Mouse (Mus musculus) CH12.LX (cell line): ENCODE data around the gene Sema3a. TPM values are rescaled to one million over a fixed set of nuclear protein-coding genes. Genes with fewer than 3 reads are reported as not detected.

Source experiments
- DNase-seq: peaks from one replicate; pipeline ENCODE4 v3.0.0-alpha.2; 2013; ENCODE audit errors: extremely low read depth
- H3K27ac ChIP-seq: 2 replicates; pipeline ENCODE4 v1.5.1; 2012; ENCODE audit warnings: low read depth, mild to moderate bottlenecking, control low read depth, moderate library complexity; ENCODE audit not compliant: insufficient read depth
- H3K27me3 ChIP-seq: replicated peaks from 2 replicates; pipeline ENCODE3; 2012; ENCODE audit warnings: inconsistent platforms
- H3K36me3 ChIP-seq, 2 experiments: replicated peaks in 1 of 2; 2 replicates each; pipeline versions ENCODE3 to v1.6.1; 2012; ENCODE audit warnings: inconsistent platforms in 1 of 2, low read length in 1 of 2, mild to moderate bottlenecking in 1 of 2, mixed read lengths in 1 of 2, moderate library complexity in 1 of 2; ENCODE audit not compliant: control insufficient read depth in 1 of 2, insufficient read depth in 1 of 2
- H3K4me1 ChIP-seq, 2 experiments: 2 replicates each; pipeline ENCODE4 v1.6.1; 2012; ENCODE audit warnings: inconsistent platforms in 1 of 2, moderate library complexity in 1 of 2; ENCODE audit not compliant: insufficient read depth in 2 of 2, control insufficient read depth in 1 of 2
- H3K4me2 ChIP-seq: 2 replicates; pipeline ENCODE4 v1.6.1; 2012; ENCODE audit warnings: low read depth, mild to moderate bottlenecking, control low read depth; ENCODE audit not compliant: poor library complexity, insufficient read depth, severe bottlenecking
- H3K4me3 ChIP-seq, 3 experiments: fragments of 150-350 bp in 1 of 3; sonication (generic) in 1 of 3; replicated peaks in 1 of 3; 2 replicates each; pipeline versions ENCODE3 to v1.5.1; 2011 to 2012; ENCODE audit warnings: low read depth in 2 of 3, low read length in 2 of 3, mild to moderate bottlenecking in 2 of 3, moderate library complexity in 2 of 3, control low read depth in 1 of 3, improper control_type of control experiment in 1 of 3, inconsistent platforms in 1 of 3, mixed read lengths in 1 of 3; ENCODE audit not compliant: poor library complexity in 1 of 3
- H3K79me2 ChIP-seq: replicated peaks from 2 replicates; pipeline ENCODE4 v1.6.1; 2012; ENCODE audit warnings: mild to moderate bottlenecking, moderate library complexity; ENCODE audit not compliant: control insufficient read depth, poor library complexity, insufficient read depth, severe bottlenecking; ENCODE audit errors: extremely low read depth
- H3K9ac ChIP-seq: 2 replicates; pipeline ENCODE4 v1.6.1; 2012; ENCODE audit warnings: low read depth, mild to moderate bottlenecking, control low read depth, moderate library complexity; ENCODE audit not compliant: insufficient read depth
- H3K9me3 ChIP-seq: replicated peaks from 2 replicates; pipeline ENCODE3; 2012; ENCODE audit warnings: low read length, inconsistent platforms, mixed read lengths
- BHLHE40 ChIP-seq: IDR thresholded peaks from 2 replicates; pipeline ENCODE4 v1.6.1; 2011; ENCODE audit warnings: mild to moderate bottlenecking, low read depth, low read length, improper control_type of control experiment
- CHD2 ChIP-seq: IDR thresholded peaks from 2 replicates; pipeline ENCODE4 v1.6.1; 2011; ENCODE audit warnings: low read length, improper control_type of control experiment
- CTCF ChIP-seq, 2 experiments: IDR thresholded peaks in 1 of 2; conservative IDR thresholded peaks in 1 of 2; 2 replicates each; pipeline ENCODE4 v1.5.1; 2011 to 2012; ENCODE audit warnings: low read depth in 2 of 2, low read length in 2 of 2, improper control_type of control experiment in 1 of 2, inconsistent platforms in 1 of 2, mild to moderate bottlenecking in 1 of 2, moderate library complexity in 1 of 2
- E2F4 ChIP-seq: IDR thresholded peaks from 2 replicates; pipeline ENCODE4 v1.6.1; 2011; ENCODE audit warnings: low read depth, low read length, improper control_type of control experiment; ENCODE audit not compliant: insufficient replicate concordance
- EP300 ChIP-seq: IDR thresholded peaks from 2 replicates; pipeline ENCODE4 v1.6.1; 2011; ENCODE audit warnings: low read length, improper control_type of control experiment
- ETS1 ChIP-seq: conservative IDR thresholded peaks from 2 replicates; pipeline ENCODE4 v1.6.1; 2012; ENCODE audit warnings: low read depth, mild to moderate bottlenecking, inconsistent platforms, low read length, improper control_type of control experiment, moderate library complexity
- GABPA ChIP-seq: IDR thresholded peaks from 2 replicates; pipeline ENCODE4 v1.6.1; 2012; ENCODE audit warnings: low read depth, low read length, improper control_type of control experiment, inconsistent platforms; ENCODE audit not compliant: insufficient replicate concordance
- HCFC1 ChIP-seq: IDR thresholded peaks from 2 replicates; pipeline ENCODE4 v1.6.1; 2012; ENCODE audit warnings: low read depth, mild to moderate bottlenecking, inconsistent platforms, low read length, improper control_type of control experiment
- JUN ChIP-seq: IDR thresholded peaks from 2 replicates; pipeline ENCODE4 v1.6.1; 2011; ENCODE audit warnings: low read depth, mild to moderate bottlenecking, low read length, improper control_type of control experiment, moderate library complexity; ENCODE audit not compliant: insufficient read depth
- MAFK ChIP-seq: IDR thresholded peaks from 2 replicates; pipeline ENCODE4 v1.6.1; 2011; ENCODE audit warnings: low read length, improper control_type of control experiment; ENCODE audit not compliant: insufficient replicate concordance
- MAZ ChIP-seq: IDR thresholded peaks from 2 replicates; pipeline ENCODE4 v1.6.1; 2012; ENCODE audit warnings: low read depth, mild to moderate bottlenecking, inconsistent platforms, low read length, improper control_type of control experiment, moderate library complexity
- MXI1 ChIP-seq: IDR thresholded peaks from 2 replicates; pipeline ENCODE4 v1.6.1; 2011; ENCODE audit warnings: mild to moderate bottlenecking, low read depth, low read length, improper control_type of control experiment
- PAX5 ChIP-seq: IDR thresholded peaks from 2 replicates; pipeline ENCODE4 v1.6.1; 2012; ENCODE audit warnings: low read length, inconsistent platforms, mixed read lengths
- POLR2AphosphoS2 ChIP-seq: IDR thresholded peaks from 2 replicates; pipeline ENCODE4 v1.6.1; 2011; ENCODE audit warnings: low read depth, low read length, improper control_type of control experiment
- SIN3A ChIP-seq: IDR thresholded peaks from 2 replicates; pipeline ENCODE4 v1.6.1; 2012; ENCODE audit warnings: low read length, improper control_type of control experiment, inconsistent platforms
- SMC3 ChIP-seq: IDR thresholded peaks from 2 replicates; pipeline ENCODE4 v1.6.1; 2011; ENCODE audit warnings: low read depth, low read length, improper control_type of control experiment
- TBP ChIP-seq: conservative IDR thresholded peaks from 2 replicates; pipeline ENCODE4 v1.6.1; 2011; ENCODE audit warnings: low read depth, low read length, improper control_type of control experiment
- TCF12 ChIP-seq: IDR thresholded peaks from 2 replicates; pipeline ENCODE4 v1.6.1; 2014; ENCODE audit warnings: low read depth, mild to moderate bottlenecking, inconsistent platforms, low read length, improper control_type of control experiment
- ZC3H11A ChIP-seq: IDR thresholded peaks from 2 replicates; pipeline ENCODE4 v1.6.1; 2012; ENCODE audit warnings: low read depth, mild to moderate bottlenecking, inconsistent platforms, low read length, improper control_type of control experiment
- ZKSCAN1 ChIP-seq: IDR thresholded peaks from 2 replicates; pipeline ENCODE4 v1.6.1; 2012; ENCODE audit warnings: low read depth, inconsistent platforms, low read length, improper control_type of control experiment, borderline replicate concordance
- ZNF384 ChIP-seq: IDR thresholded peaks from 2 replicates; pipeline ENCODE4 v1.6.1; 2012; ENCODE audit warnings: low read depth, low read length, improper control_type of control experiment, inconsistent platforms
- dilution Hi-C: fragments of 300-500 bp; cut with MboI; formaldehyde crosslinking; loops from 2 replicates; pipeline ENCODE4 v1.14.3; 2020; ENCODE audit warnings: low sequenced_read_pairs; ENCODE audit not compliant: extremely low pct_unique_long_range_greater_than_20kb, extremely low pct_ligation_motif_present
- in situ Hi-C: fragments of 300-500 bp; cut with MboI; formaldehyde crosslinking; loops from 3 replicates; pipeline ENCODE4 v1.14.3; 2019; ENCODE audit warnings: low sequenced_read_pairs, low pct_ligation_motif_present, low pct_unique_long_range_greater_than_20kb, mixed read lengths
- polyA plus RNA-seq: library from polyadenylated mRNA; unstranded; fragments of >175 nt; gene quantifications from 2 replicates; pipeline ENCODE4 v1.2.1, GENCODE M21; 2012; ENCODE audit warnings: low read depth; ENCODE audit not compliant: insufficient read length
- total RNA-seq, 2 experiments: library from RNA; depleted of rRNA; stranded (reverse); fragments of 300-350 nt in 1 of 2; fragments of >200 nt in 1 of 2; gene quantifications; 2 replicates each; pipeline ENCODE4 v1.2.3; 2012 to 2014

Gene Sema3a
- total and polyA plus RNA-seq, 3 experiments, result not detected

GRCm38 (mm10) chr5:13573867-13574266 lies 448.7 kb downstream of the Sema3a start (continued):
- TF ChIP-seq SMC3 (no peak), EP300 (peak; percentile 93), ZC3H11A (no peak), PAX5 (no peak), ZKSCAN1 (no peak), ZNF384 (no peak), BHLHE40 (peak; percentile 39; the same call in 1 of the 2 replicates), CHD2 (no peak), SIN3A (no peak), JUN (peak; percentile 80), MAZ (no peak), MAFK (no peak; the same call in 1 of the 2 replicates), GABPA (no peak), ETS1 (peak; percentile 85), TBP (no peak), CTCF (conservative IDR thresholded peaks at IDR 0.05 in 1 of 2, IDR thresholded peaks at IDR 0.05 in 1 of 2; ENCODE audit: low read depth in 2 of 2, low read length in 2 of 2) (no peak)

- in situ Hi-C loops, result no loop called here
- H3K27me3 ChIP-seq, result no peaks in the 10 kb centered on the region
- no peaks in the 10 kb centered on the region for H3K79me2 ChIP-seq
- H3K27ac ChIP-seq, result no peak overlapping the region
- TF ChIP-seq TCF12 (no peak), POLR2AphosphoS2 (no peak), CTCF (conservative IDR thresholded peaks at IDR 0.05 in 1 of 2, IDR thresholded peaks at IDR 0.05 in 1 of 2; ENCODE audit: low read depth in 2 of 2, low read length in 2 of 2) (no peak), HCFC1 (no peak), MXI1 (no peak), SMC3 (no peak), CHD2 (no peak), ZKSCAN1 (no peak), E2F4 (no peak)
- no peak for DNase-seq
- dilution Hi-C loops, result no loop called here
- peaks cover 16% of the 10 kb centered on the region for H3K9me3 ChIP-seq
- no peaks in the 10 kb centered on the region for H3K4me1 ChIP-seq
- H3K4me3 ChIP-seq, result no peak overlapping the region
- H3K9ac ChIP-seq, result no peak overlapping the region
- no peak overlapping the region for H3K4me2 ChIP-seq
- no peaks in the 10 kb centered on the region for H3K36me3 ChIP-seq
Measured at GRCm38 (mm10) chr5:13579123-13579522, 453.9 kb downstream of the Sema3a start.
